Mouse (Mus musculus) ES-E14 (cell line): ENCODE measurements around the gene Piwil4. TPM values are rescaled to one million over a fixed set of nuclear protein-coding genes. Genes with fewer than 3 reads are reported as not detected.

Experiments
- DNase-seq: peaks from one replicate; pipeline ENCODE4 v3.0.0-alpha.2; 2013; ENCODE audit warnings: low read depth, low spot score
- H3K27ac ChIP-seq: 2 replicates; pipeline ENCODE4 v1.5.1; 2012; ENCODE audit warnings: low read depth, mild to moderate bottlenecking, low read length, moderate library complexity, mixed read lengths; ENCODE audit not compliant: poor library complexity, insufficient read depth, severe bottlenecking
- H3K36me3 ChIP-seq: 2 replicates; pipeline ENCODE4 v1.6.1; 2012; ENCODE audit warnings: mild to moderate bottlenecking, low read length, moderate library complexity, mixed read lengths; ENCODE audit not compliant: control insufficient read depth, poor library complexity, insufficient read depth, severe bottlenecking
- H3K4me1 ChIP-seq, 2 experiments: fragments of 150-350 bp in 1 of 2; sonication (generic) in 1 of 2; 2 replicates each; pipeline ENCODE4 v1.6.1; 2012; ENCODE audit warnings: low read length in 2 of 2, mild to moderate bottlenecking in 1 of 2, mixed read lengths in 1 of 2; ENCODE audit not compliant: control insufficient read depth in 2 of 2, insufficient read depth in 2 of 2, poor library complexity in 1 of 2
- H3K4me3 ChIP-seq, 2 experiments: fragments of 150-350 bp in 1 of 2; sonication (generic) in 1 of 2; 2 replicates each; pipeline ENCODE4 v1.5.1; 2012; ENCODE audit warnings: low read length in 2 of 2, low read depth in 1 of 2, mild to moderate bottlenecking in 1 of 2, mixed read lengths in 1 of 2; ENCODE audit not compliant: insufficient read depth in 1 of 2, poor library complexity in 1 of 2, severe bottlenecking in 1 of 2
- H3K9ac ChIP-seq: 2 replicates; pipeline ENCODE4 v1.6.1; 2012; ENCODE audit warnings: low read depth, mild to moderate bottlenecking, low read length, mixed read lengths; ENCODE audit not compliant: poor library complexity, insufficient read depth, severe bottlenecking
- H3K9me3 ChIP-seq: fragments of 150-350 bp; sonication (generic); 2 replicates; pipeline ENCODE4 v1.6.1; 2012; ENCODE audit warnings: low read depth, mild to moderate bottlenecking, low read length; ENCODE audit not compliant: control insufficient read depth, insufficient read depth
- CHD2 ChIP-seq: IDR thresholded peaks from 2 replicates; pipeline ENCODE4 v1.6.1; 2014; ENCODE audit warnings: mild to moderate bottlenecking, low read depth, low read length, inconsistent platforms
- HCFC1 ChIP-seq: IDR thresholded peaks from 2 replicates; pipeline ENCODE4 v1.6.1; 2012; ENCODE audit warnings: low read length, inconsistent platforms, borderline replicate concordance; ENCODE audit not compliant: insufficient read depth
- MAFK ChIP-seq: IDR thresholded peaks from 2 replicates; pipeline ENCODE4 v1.6.1; 2014; ENCODE audit warnings: mild to moderate bottlenecking, low read depth, low read length, inconsistent platforms; ENCODE audit not compliant: insufficient read depth
- ZC3H11A ChIP-seq: IDR thresholded peaks from 2 replicates; pipeline ENCODE4 v1.6.1; 2012; ENCODE audit warnings: low read depth, mild to moderate bottlenecking, inconsistent platforms, low read length, borderline replicate concordance
- ZNF384 ChIP-seq: IDR thresholded peaks from 2 replicates; pipeline ENCODE4 v1.6.1; 2012; ENCODE audit warnings: low read depth, low read length, inconsistent platforms
- in situ Hi-C, 2 experiments: fragments of 600-800 bp; cut with MboI; formaldehyde crosslinking; loops; one replicate each; pipeline ENCODE4 v1.15.1; 2025; ENCODE audit warnings: low sequenced_read_pairs in 2 of 2, inconsistent platforms in 1 of 2; ENCODE audit not compliant: unreplicated experiment in 2 of 2
- total RNA-seq: library from RNA; depleted of rRNA; stranded (reverse); fragments of 300-350 nt; gene quantifications from 2 replicates; pipeline ENCODE4 v1.2.3, GENCODE M21; 2012

Gene Piwil4
- total RNA-seq, 1 experiment = 2.7 TPM

DNA sequence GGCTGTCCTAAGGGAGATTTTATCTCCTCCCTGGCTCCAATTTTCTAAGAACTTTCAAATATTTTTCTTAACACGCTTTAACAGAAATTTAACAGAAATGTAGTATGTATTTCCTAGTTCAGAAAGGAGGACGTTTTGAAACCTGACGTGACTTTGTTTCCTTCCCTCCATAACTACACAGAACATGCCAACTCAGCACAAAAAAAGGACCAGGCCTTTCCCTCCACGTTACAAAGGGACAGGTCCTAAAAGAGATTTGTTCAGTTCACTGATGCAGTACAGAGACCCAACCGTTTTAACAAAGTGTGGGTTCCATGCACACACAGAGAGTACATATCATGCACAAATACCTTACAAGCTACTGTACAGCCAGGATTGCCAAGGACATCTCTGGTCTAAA lies 18.9 kb downstream of the Piwil4 start:
- no peak overlapping the region for H3K4me3 ChIP-seq
- H3K4me1 ChIP-seq = no peaks in the 10 kb centered on the region
- DNase-seq = no peak
- H3K27ac ChIP-seq = no peak overlapping the region
- no peaks in the 10 kb centered on the region for H3K9me3 ChIP-seq
- H3K9ac ChIP-seq = no peak overlapping the region
- H3K36me3 ChIP-seq = no peaks in the 10 kb centered on the region
- in situ Hi-C loops = no loop called here
- peak; percentile 72 for TF ChIP-seq MAFK
- no peak for TF ChIP-seq HCFC1
- TF ChIP-seq ZC3H11A = no peak
- TF ChIP-seq ZNF384 = no peak
- no peak for TF ChIP-seq CHD2

DNA sequence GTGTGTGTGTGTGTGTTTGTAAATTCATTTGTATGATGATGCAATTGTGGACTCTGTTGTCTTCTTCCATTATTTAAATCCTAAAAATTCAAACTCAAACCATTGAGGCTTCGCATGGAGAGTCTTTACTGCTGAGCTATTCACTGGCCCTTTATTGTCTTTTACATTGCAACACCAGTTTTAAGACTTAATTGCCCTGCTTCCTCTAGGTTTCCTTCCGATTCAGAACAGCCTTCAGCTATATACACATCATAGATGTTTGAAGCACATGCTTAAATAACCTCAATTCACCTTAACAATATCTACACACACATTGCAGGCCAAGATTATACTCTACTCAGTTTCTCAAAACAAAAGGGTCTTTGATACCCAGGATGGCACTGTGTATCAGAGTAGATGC lies 20.1 kb downstream of the Piwil4 start:
- H3K9me3 ChIP-seq = no peaks in the 10 kb centered on the region
- DNase-seq = no peak
- H3K4me3 ChIP-seq = no peak overlapping the region
- H3K36me3 ChIP-seq = no peaks in the 10 kb centered on the region
- no peaks in the 10 kb centered on the region for H3K4me1 ChIP-seq
- TF ChIP-seq HCFC1 = no peak
- TF ChIP-seq MAFK = no peak
- TF ChIP-seq ZNF384 = no peak
- TF ChIP-seq CHD2 = no peak
- TF ChIP-seq ZC3H11A = no peak
- H3K9ac ChIP-seq = no peak overlapping the region
- no peak overlapping the region for H3K27ac ChIP-seq
- in situ Hi-C loops = no loop called here

DNA sequence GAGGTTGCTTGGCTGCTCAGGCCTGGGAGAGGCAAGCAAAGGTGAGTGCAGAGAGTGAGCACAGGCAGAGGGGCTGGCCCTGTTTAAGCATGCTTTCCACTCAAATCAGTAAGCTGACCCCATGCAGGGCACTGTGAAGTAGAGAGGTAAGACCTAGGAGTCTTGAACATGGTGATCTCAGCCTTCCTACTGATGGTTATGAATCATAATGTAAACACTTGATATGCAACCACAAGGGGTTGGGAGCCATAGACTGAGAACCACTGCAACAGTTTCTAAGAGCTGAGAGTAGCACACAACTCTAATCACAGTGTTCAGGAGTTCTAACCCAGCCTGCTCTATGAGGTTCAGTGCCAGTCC lies 22.2 kb downstream of the Piwil4 start:
- Histone ChIP-seq H3K9ac (no peak overlapping the region), H3K4me3 (no peak overlapping the region), H3K4me1 (no peaks in the 10 kb centered on the region), H3K27ac (no peak overlapping the region), H3K9me3 (no peaks in the 10 kb centered on the region), H3K36me3 (no peaks in the 10 kb centered on the region)
- in situ Hi-C loops = no loop called here
- no peak for DNase-seq
- no peak for TF ChIP-seq ZC3H11A
- no peak for TF ChIP-seq ZNF384
- TF ChIP-seq CHD2 = no peak
- no peak for TF ChIP-seq HCFC1
- no peak for TF ChIP-seq MAFK

DNA sequence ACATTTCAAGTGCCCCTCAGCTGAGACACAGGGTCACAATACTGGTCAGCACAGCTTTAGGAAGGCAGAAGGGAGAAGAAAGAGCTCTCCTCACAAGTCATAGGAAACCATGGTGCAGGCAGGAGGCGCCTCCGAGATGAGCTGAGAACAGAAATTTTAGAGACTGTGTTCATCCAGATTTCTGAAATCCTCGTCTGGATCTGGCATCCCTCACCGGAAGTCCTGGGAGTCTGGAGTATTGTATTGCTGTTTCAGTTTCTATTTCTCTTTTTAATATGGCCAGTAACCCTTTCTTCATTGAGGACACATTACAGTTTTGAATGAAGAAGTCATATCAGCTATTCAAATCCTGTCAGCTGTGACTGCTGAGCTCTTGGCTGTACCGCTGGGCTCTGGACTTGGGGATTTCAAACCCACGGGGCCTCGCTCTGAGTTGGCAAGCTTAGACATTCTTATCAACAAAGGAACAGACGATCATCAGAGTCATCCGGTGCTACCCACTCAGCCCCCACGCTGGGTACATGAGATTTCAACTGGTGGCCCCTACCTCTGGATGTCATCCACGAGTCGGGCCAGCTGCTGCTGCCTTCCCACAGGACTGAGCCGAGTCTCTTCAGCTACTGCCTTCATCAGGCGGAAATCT lies 22.7 kb downstream of the Piwil4 start:
- no peaks in the 10 kb centered on the region for H3K36me3 ChIP-seq
- no peak overlapping the region for H3K27ac ChIP-seq
- H3K9me3 ChIP-seq = no peaks in the 10 kb centered on the region
- no peak overlapping the region for H3K9ac ChIP-seq
- in situ Hi-C loops = no loop called here
- H3K4me1 ChIP-seq = no peaks in the 10 kb centered on the region
- no peak overlapping the region for H3K4me3 ChIP-seq
- DNase-seq = no peak
- TF ChIP-seq ZNF384 (no peak), CHD2 (no peak), HCFC1 (no peak), MAFK (no peak), ZC3H11A (no peak)

DNA sequence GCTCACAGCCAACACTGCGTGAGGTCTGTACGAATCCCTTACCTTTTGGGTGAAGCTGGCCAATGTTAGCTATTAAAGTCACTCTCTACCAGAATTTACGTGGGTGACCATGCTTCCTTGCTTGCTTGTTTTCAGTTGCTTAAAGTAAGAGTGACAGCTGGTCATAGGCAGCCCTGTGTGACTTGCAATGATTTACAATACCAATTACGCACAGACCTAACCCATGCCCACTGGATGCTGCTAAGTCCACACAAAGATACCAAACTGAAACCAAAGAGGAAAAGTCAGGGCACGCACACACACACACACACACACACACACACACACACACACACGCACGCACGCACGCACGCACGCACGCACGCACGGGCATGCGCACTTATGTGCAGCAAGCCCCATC lies 25.3 kb downstream of the Piwil4 start:
- TF ChIP-seq HCFC1 = no peak
- TF ChIP-seq MAFK = no peak
- TF ChIP-seq ZNF384 = no peak
- no peak for TF ChIP-seq ZC3H11A
- no peak for TF ChIP-seq CHD2
- Histone ChIP-seq H3K36me3 (no peaks in the 10 kb centered on the region), H3K9me3 (no peaks in the 10 kb centered on the region), H3K9ac (no peak overlapping the region), H3K4me1 (no peaks in the 10 kb centered on the region), H3K27ac (no peak overlapping the region), H3K4me3 (no peak overlapping the region)
- in situ Hi-C loops = no loop called here
- DNase-seq = no peak
